Mouse (Mus musculus): ENCODE measurements around the gene Fars2. TPM values are rescaled to one million over a fixed set of nuclear protein-coding genes. Genes with fewer than 3 reads are reported as not detected.

Fars2 gene
- polyA plus RNA-seq, 1 experiment from 2014 or later = 30.0 TPM

GRCm38 (mm10) chr13:36552522-36553246, 435.5 kb downstream of the Fars2 start:
- no peak overlapping the region for H3K4me2 ChIP-seq
- no peak for ATAC-seq (ENCODE audit: low FRiP score)
- H3K4me3 ChIP-seq (replicated peaks) = no peak overlapping the region
- 82% methylated on average over 3 of the region's 3 CpGs for WGBS
- H3K9me3 ChIP-seq = no peaks in the 10 kb centered on the region
- H3K4me1 ChIP-seq = peaks cover 8% of the 10 kb centered on the region
- no peak overlapping the region for H3K27ac ChIP-seq
- H3K27me3 ChIP-seq = no peaks in the 10 kb centered on the region
- H3K36me3 ChIP-seq (replicated peaks) = no peaks in the 10 kb centered on the region
- no peak overlapping the region for H3K9ac ChIP-seq

DNA sequence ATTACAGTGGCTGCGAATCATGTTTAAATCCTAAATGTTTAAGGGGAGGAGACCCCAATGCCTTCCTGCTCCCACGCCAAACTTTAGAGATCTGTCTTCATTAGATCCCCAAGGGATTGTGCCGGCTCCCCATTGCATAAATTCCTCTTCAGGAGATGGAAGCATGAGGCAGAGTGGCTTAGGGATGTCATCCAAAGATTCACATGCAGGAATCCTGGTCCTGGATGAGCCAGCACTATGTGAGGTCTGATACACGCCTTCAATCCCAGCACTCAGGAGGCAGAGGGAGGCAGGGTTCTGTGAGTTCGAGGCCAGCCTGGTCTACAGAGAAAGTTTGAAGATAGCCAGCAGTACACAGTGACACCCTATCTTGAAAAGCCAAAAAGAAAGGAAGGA, 436.0 kb downstream of the Fars2 start:
- Histone ChIP-seq H3K4me3 (replicated peaks) (no peak overlapping the region), H3K9me3 (no peaks in the 10 kb centered on the region), H3K4me1 (peaks cover 8% of the 10 kb centered on the region), H3K9ac (no peak overlapping the region), H3K27me3 (no peaks in the 10 kb centered on the region), H3K27ac (no peak overlapping the region), H3K36me3 (replicated peaks) (no peaks in the 10 kb centered on the region), H3K4me2 (no peak overlapping the region)
- ATAC-seq (ENCODE audit: low FRiP score) = no peak
- 81% methylated on average over 5 of the region's 5 CpGs for WGBS

DNA sequence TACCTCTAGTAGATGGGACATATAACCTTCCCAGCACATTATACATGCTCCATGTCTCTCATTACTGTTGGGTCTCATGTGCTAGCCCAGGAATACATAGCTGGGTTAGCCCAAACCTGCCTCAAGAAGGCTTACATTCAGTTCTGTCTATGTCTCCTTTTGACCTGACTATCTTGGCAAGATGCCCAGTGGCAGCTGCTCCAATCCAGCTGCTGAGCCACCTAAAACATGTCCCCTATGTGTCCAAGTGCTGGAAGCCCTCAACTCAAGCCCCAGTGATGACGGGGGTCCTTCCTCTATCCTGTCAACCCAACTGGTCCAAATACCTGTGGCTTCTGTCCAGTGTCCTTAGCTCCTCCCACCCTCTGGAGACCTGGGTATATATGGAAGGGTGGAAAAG, 437.5 kb downstream of the Fars2 start:
- Histone ChIP-seq H3K9me3 (no peaks in the 10 kb centered on the region), H3K27me3 (no peaks in the 10 kb centered on the region), H3K9ac (no peak overlapping the region), H3K4me1 (peaks cover 8% of the 10 kb centered on the region), H3K27ac (no peak overlapping the region), H3K36me3 (replicated peaks) (no peaks in the 10 kb centered on the region), H3K4me3 (replicated peaks) (no peak overlapping the region), H3K4me2 (no peak overlapping the region)
- ATAC-seq (ENCODE audit: low FRiP score) = no peak
- 90% methylated on average over 1 of the region's 1 CpGs for WGBS

DNA sequence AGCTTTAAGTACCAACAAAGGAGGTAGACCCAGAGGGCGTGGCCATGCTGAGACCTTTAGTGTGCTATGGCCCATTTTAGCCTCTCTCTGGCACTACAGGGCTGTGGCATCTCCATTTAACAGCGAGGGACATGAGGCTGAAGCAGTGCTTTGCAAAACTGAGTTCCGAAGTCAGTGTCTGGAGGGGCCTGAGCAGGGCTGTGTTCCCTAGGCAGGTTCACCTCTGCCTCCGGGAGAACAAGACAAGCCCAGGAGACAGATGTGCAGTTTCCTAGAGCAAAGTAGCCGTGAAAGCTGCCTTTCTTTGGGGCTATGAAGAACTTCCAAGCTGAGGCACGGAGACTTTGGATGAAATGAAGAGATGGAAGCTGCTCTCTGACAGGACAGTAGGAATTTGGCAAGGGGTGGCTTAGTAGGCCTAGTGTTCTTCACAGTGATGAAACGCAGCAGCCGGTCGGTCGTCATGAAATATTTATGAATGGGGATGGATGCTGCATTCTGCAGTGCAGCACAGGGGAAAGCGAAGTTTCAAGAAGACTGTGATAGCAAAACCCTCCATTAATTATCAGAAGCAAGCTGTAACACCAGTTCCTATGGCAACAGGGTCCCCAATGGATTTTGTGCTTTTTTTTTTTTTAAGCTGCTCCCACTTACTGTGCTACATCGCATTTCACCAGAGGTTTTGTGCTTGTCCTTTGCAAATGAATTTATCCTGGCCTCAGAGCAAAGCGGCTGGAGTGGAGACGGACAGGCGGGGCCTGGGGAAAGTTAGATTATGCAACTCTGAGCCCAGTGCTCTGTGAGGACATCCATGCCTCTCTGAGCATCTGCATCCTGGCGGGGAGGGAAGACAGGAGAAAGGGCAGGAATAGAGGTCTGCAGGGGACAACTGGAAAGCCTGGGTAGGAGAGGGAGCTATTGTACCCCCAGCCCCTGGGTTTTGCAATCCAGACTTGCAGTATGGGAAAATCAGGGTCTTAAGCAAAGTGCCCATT, 445.5 kb downstream of the Fars2 start:
- H3K4me2 ChIP-seq = no peak overlapping the region
- peak overlapping the region; percentile 83 for H3K27ac ChIP-seq
- no peaks in the 10 kb centered on the region for H3K36me3 ChIP-seq (replicated peaks)
- H3K4me3 ChIP-seq (replicated peaks) = no peak overlapping the region
- H3K27me3 ChIP-seq = no peaks in the 10 kb centered on the region
- no peaks in the 10 kb centered on the region for H3K9me3 ChIP-seq
- 45% methylated on average over 16 of the region's 16 CpGs for WGBS
- peaks cover 35% of the 10 kb centered on the region for H3K4me1 ChIP-seq
- peak; percentile 52 for ATAC-seq (ENCODE audit: low FRiP score)
- H3K9ac ChIP-seq = no peak overlapping the region; the same call in 1 of the 2 replicates

GRCm38 (mm10) chr13:36564764-36565315, 447.6 kb downstream of the Fars2 start:
- Histone ChIP-seq H3K9me3 (no peaks in the 10 kb centered on the region), H3K4me2 (no peak overlapping the region), H3K27me3 (no peaks in the 10 kb centered on the region), H3K4me3 (replicated peaks) (no peak overlapping the region), H3K4me1 (peaks cover 35% of the 10 kb centered on the region), H3K27ac (peak overlapping the region; percentile 77), H3K36me3 (replicated peaks) (no peaks in the 10 kb centered on the region), H3K9ac (no peak overlapping the region)
- WGBS = 7% methylated on average over 5 of the region's 6 CpGs
- peak; percentile 74 for ATAC-seq (ENCODE audit: low FRiP score)

GRCm38 (mm10) chr13:36576781-36577180, 459.6 kb downstream of the Fars2 start:
- no peak overlapping the region for H3K4me2 ChIP-seq
- no peak overlapping the region for H3K27ac ChIP-seq
- no peaks in the 10 kb centered on the region for H3K27me3 ChIP-seq
- H3K4me1 ChIP-seq = peaks cover 13% of the 10 kb centered on the region
- no peaks in the 10 kb centered on the region for H3K9me3 ChIP-seq
- no peak overlapping the region for H3K9ac ChIP-seq
- H3K36me3 ChIP-seq (replicated peaks) = no peaks in the 10 kb centered on the region
- 78% methylated on average over 4 of the region's 4 CpGs for WGBS
- H3K4me3 ChIP-seq (replicated peaks) = no peak overlapping the region
- ATAC-seq (ENCODE audit: low FRiP score) = no peak

DNA sequence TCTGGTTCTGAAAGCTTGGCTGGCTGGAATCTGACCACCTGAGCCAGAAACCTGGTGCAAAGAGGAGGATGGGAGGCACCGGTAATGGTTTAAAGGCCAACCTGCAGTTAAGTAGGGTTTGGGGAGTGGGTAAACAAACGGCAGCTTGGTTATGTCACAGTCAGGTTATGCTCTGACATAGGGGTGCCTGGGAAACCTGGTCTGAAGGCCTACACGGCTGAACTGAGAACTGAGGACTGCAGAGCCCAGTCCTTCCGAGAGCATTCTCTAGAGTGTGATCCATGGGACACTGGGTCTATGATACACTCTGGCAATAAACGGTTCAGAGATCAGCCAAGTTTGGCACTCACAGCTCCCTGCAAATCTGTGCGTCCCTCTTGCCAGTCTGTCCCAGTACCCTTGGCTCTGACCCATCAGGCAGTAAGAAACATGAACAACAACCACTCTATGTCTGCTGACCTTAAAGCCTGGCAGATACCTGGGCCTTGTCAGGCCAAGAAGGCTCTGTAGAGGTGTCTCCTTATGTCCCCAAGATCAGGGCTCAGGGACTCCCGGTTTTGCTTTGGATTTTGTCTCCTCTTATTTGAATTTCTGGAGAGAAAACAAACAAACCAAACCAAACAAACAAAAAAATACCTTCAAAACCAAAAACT, 460.8 kb downstream of the Fars2 start:
- peak; percentile 15; the same call in 1 of the 2 replicates for ATAC-seq (ENCODE audit: low FRiP score)
- Histone ChIP-seq H3K9me3 (no peaks in the 10 kb centered on the region), H3K4me3 (replicated peaks) (no peak overlapping the region), H3K9ac (no peak overlapping the region), H3K36me3 (replicated peaks) (no peaks in the 10 kb centered on the region), H3K4me2 (peak overlapping the region; percentile 68), H3K4me1 (peaks cover 24% of the 10 kb centered on the region), H3K27me3 (no peaks in the 10 kb centered on the region), H3K27ac (peak overlapping the region; percentile 21)
- WGBS = 66% methylated on average over 7 of the region's 7 CpGs

- H3K36me3 ChIP-seq (replicated peaks) = no peaks in the 10 kb centered on the region
These were observed 461.5 kb downstream of the Fars2 start for GRCm38 (mm10) chr13:36578569-36579333.

GRCm38 (mm10) chr13:36582406-36583070, 465.3 kb downstream of the Fars2 start:
- H3K9ac ChIP-seq = 0 out of 2 replicates have a peak overlapping the region, but pooled peaks have one; percentile 25
- no peaks in the 10 kb centered on the region for H3K36me3 ChIP-seq (replicated peaks)
- H3K27ac ChIP-seq = peak overlapping the region; percentile 88
- H3K4me2 ChIP-seq = peak overlapping the region; percentile 38
- no peak for ATAC-seq (ENCODE audit: low FRiP score)
- peaks cover 40% of the 10 kb centered on the region for H3K4me1 ChIP-seq
- H3K9me3 ChIP-seq = 0 out of 2 replicates have a peak, but pooled peaks cover 3% of the 10 kb centered on the region
- H3K4me3 ChIP-seq (replicated peaks) = no peak overlapping the region
- H3K27me3 ChIP-seq = no peaks in the 10 kb centered on the region
- WGBS = 4% methylated on average over 10 of the region's 10 CpGs

More at GRCm38 (mm10) chr13:36578569-36579333, 461.5 kb downstream of the Fars2 start:
- no peaks in the 10 kb centered on the region for H3K27me3 ChIP-seq
- peak overlapping the region; percentile 68 for H3K4me2 ChIP-seq
- peak overlapping the region; percentile 49 for H3K4me3 ChIP-seq (replicated peaks)
- ATAC-seq (ENCODE audit: low FRiP score) = peak; percentile 96
- no peaks in the 10 kb centered on the region for H3K9me3 ChIP-seq
- peaks cover 31% of the 10 kb centered on the region for H3K4me1 ChIP-seq
- WGBS = 1% methylated on average over 41 of the region's 41 CpGs
- peak overlapping the region; percentile 65 for H3K9ac ChIP-seq
- H3K27ac ChIP-seq = peak overlapping the region; percentile 85

- H3K4me3 ChIP-seq (replicated peaks) = no peak overlapping the region
- H3K4me2 ChIP-seq = peak overlapping the region; percentile 38
- H3K4me1 ChIP-seq = peaks cover 38% of the 10 kb centered on the region
- 11% methylated on average over 16 of the region's 16 CpGs for whole genome bisulfite sequencing
- H3K36me3 ChIP-seq (replicated peaks) = no peaks in the 10 kb centered on the region
- H3K27ac ChIP-seq = peak overlapping the region; percentile 88
- peak overlapping the region; percentile 18; the same call in 1 of the 2 replicates for H3K9ac ChIP-seq
- H3K9me3 ChIP-seq = 0 out of 2 replicates have a peak, but pooled peaks cover 3% of the 10 kb centered on the region
- peak; percentile 69 for ATAC-seq (ENCODE audit: low FRiP score)
- H3K27me3 ChIP-seq = no peaks in the 10 kb centered on the region
These were observed 466.4 kb downstream of the Fars2 start for GRCm38 (mm10) chr13:36583481-36584151.
